Mouse (Mus musculus): ENCODE results near the gene Hoxa6. TPM values are rescaled to one million over a fixed set of nuclear protein-coding genes. Genes with fewer than 3 reads are reported as not detected.

Hoxa6 gene
- total RNA-seq (2012; rRNA removed), result 1.2 and 2.2 TPM in 2 replicates
- total RNA-seq (2014; rRNA removed), result 0.58 and 1.1 TPM in 2 replicates
- 1.6 and 2.1 TPM in 2 replicates for polyA plus RNA-seq (2012; ENCODE audit: insufficient read length, low read depth)

- Histone ChIP-seq H3K4me3 (replicated peaks in 1 of 3; ENCODE audit: low read depth in 2 of 3, low read length in 2 of 3, poor library complexity in 1 of 3) (no peak within 1 kb of the TSS), H3K79me2 (replicated peaks; ENCODE audit: control insufficient read depth, extremely low read depth, insufficient read depth, poor library complexity, severe bottlenecking) (no peaks in the 10 kb centered on the region), H3K9ac (ENCODE audit: insufficient read depth, low read depth) (no peak within 1 kb of the TSS), H3K36me3 (replicated peaks in 1 of 2; ENCODE audit: control insufficient read depth in 1 of 2, insufficient read depth in 1 of 2, low read length in 1 of 2) (peaks cover 23 to 45% of the 10 kb centered on the region in 2 experiments), H3K27me3 (replicated peaks) (peaks cover 2% of the 10 kb centered on the region), H3K4me1 (ENCODE audit: control insufficient read depth in 1 of 2, insufficient read depth in 2 of 2) (peaks cover 2 to 17% of the 10 kb centered on the region in 2 experiments; a peak in 2 of 4 replicates), H3K9me3 (replicated peaks; ENCODE audit: low read length) (peaks cover 54% of the 10 kb centered on the region), H3K4me2 (ENCODE audit: insufficient read depth, low read depth, poor library complexity, severe bottlenecking) (no peak within 1 kb of the TSS), H3K27ac (ENCODE audit: insufficient read depth, low read depth) (no peak within 1 kb of the TSS)
- dilution Hi-C loops (cut with MboI; ENCODE audit: extremely low pct_ligation_motif_present, extremely low pct_unique_long_range_greater_than_20kb, low sequenced_read_pairs) (no loop called here), in situ Hi-C loops (cut with MboI; ENCODE audit: low pct_ligation_motif_present, low pct_unique_long_range_greater_than_20kb, low sequenced_read_pairs) (loop anchor here (25.0 kb wide), 1 partner anchor 196 kb away; the partner anchor contains the start of gene Skap2)
- DNase-seq (ENCODE audit: extremely low read depth), result no peak
- no peak for TF ChIP-seq CHD1 (IDR thresholded peaks at IDR 0.05; ENCODE audit: low read depth, low read length)
- no peak for TF ChIP-seq ETS1 (conservative IDR thresholded peaks at IDR 0.05; ENCODE audit: low read depth, low read length)
- no peak for TF ChIP-seq IRF4 (IDR thresholded peaks at IDR 0.05; ENCODE audit: low read depth, low read length)
These were observed at the start of gene Hoxa6 for GRCm38 (mm10) chr6:52208072-52208867. TSS of gene Hoxa6 (minus strand) at chr6:52208722.

DNA sequence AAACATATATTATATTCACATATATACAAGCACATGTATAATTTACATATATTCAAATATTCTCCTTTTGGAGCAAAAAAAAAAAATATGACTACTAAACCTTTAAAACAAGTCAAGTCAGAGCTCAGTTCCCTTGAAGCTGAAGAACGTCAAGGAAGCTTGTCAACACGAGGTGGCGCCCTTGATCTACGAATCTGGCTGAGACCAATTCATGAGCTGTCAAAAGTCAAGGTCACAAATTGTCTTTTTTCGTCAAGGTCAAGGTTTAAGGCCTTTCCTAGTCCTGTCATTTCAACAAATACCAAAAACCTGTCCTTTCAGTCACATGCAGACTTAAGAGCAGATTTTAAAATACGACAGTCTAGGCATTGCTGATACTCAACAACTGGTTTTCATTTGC is 48.4 kb upstream of the Hoxa6 start:
- no peaks in the 10 kb centered on the region for H3K4me1 ChIP-seq (ENCODE audit: control insufficient read depth in 1 of 2, insufficient read depth in 2 of 2)
- H3K27ac ChIP-seq (ENCODE audit: insufficient read depth, low read depth), result no peak overlapping the region
- H3K9ac ChIP-seq (ENCODE audit: insufficient read depth, low read depth), result no peak overlapping the region
- dilution Hi-C loops (cut with MboI; ENCODE audit: extremely low pct_ligation_motif_present, extremely low pct_unique_long_range_greater_than_20kb, low sequenced_read_pairs) (no loop called here), in situ Hi-C loops (cut with MboI; ENCODE audit: low pct_ligation_motif_present, low pct_unique_long_range_greater_than_20kb, low sequenced_read_pairs) (loop anchor here (25.0 kb wide), 1 partner anchor 655 kb away; no protein-coding TSS in a partner anchor)
- H3K4me2 ChIP-seq (ENCODE audit: insufficient read depth, low read depth, poor library complexity, severe bottlenecking), result peak overlapping the region; percentile 38; the same call in 1 of the 2 replicates
- H3K9me3 ChIP-seq (replicated peaks; ENCODE audit: low read length), result peaks cover 24% of the 10 kb centered on the region
- H3K27me3 ChIP-seq (replicated peaks), result peaks cover 7% of the 10 kb centered on the region
- DNase-seq (ENCODE audit: extremely low read depth), result peak; percentile 71
- H3K4me3 ChIP-seq (replicated peaks in 1 of 3; ENCODE audit: low read depth in 2 of 3, low read length in 2 of 3, poor library complexity in 1 of 3), result no peak overlapping the region
- no peaks in the 10 kb centered on the region for H3K79me2 ChIP-seq (replicated peaks; ENCODE audit: control insufficient read depth, extremely low read depth, insufficient read depth, poor library complexity, severe bottlenecking)
- TF ChIP-seq RAD21 (IDR thresholded peaks at IDR 0.05; ENCODE audit: low read depth, low read length) (peak; percentile 99), CTCF (conservative IDR thresholded peaks at IDR 0.05 in 1 of 2, IDR thresholded peaks at IDR 0.05 in 1 of 2; ENCODE audit: low read depth in 2 of 2, low read length in 2 of 2) (peak; percentile 40 to 92), MAZ (IDR thresholded peaks at IDR 0.05; ENCODE audit: low read depth, low read length) (no peak), SMC3 (IDR thresholded peaks at IDR 0.05; ENCODE audit: low read depth, low read length) (peak; percentile 88), MEF2A (IDR thresholded peaks at IDR 0.05; ENCODE audit: borderline replicate concordance, low read depth, low read length) (no peak), ZC3H11A (IDR thresholded peaks at IDR 0.05; ENCODE audit: low read depth, low read length) (peak; percentile 47)
- no peaks in the 10 kb centered on the region for H3K36me3 ChIP-seq (replicated peaks in 1 of 2; ENCODE audit: control insufficient read depth in 1 of 2, insufficient read depth in 1 of 2, low read length in 1 of 2)

All from CH12.LX (cell line).